ENCODE assay signal across 13 mouse cellular contexts in the genomic region with DNA sequence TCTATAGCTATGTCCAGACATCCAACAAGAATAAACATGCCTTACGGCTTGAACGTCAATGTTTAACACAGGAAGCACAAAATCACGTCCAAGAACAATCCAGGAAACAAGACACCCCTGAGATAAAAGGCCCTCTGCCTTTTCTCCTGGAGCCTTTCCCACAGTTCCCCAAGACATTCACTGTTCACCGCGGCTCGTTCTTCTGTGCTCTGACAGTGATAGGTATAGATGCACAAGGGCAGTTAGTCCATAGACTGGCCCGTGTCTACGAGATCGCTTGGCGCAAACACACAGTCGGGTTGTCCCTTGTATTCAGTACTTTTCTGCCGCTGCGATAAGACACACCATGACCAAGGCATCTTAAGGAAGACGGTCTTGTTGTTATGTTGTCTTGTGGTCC.
DNase-seq lines count a peak whose midpoint lies in the region; ATAC-seq and TF ChIP-seq lines count a peak whose summit lies in the region.
"Had no signal": no experiment of that assay in that cellular context is flagged by ENCODE, and none has a peak within 500 bp of the region (broad histone marks: within the 10 kb centered on the region; RNA-seq: fewer than 3 reads in every experiment).

No protein-coding gene starts in this region.

- H3K9ac ChIP-seq in heart, embryonic 14.5 days (ENCODE audit: low read length): no peak overlapping the region
- H3K9ac ChIP-seq in liver, embryonic 11.5 days (ENCODE audit: low read depth, low read length): no peak overlapping the region
- no peak overlapping the region for H3K9ac ChIP-seq in forebrain, embryonic 14.5 days (ENCODE audit: low read length)

- H3K9me3 ChIP-seq in heart, embryonic 14.5 days (ENCODE audit: control insufficient read depth, low read length): peaks cover under 1% of the 10 kb centered on the region; the same call in 1 of the 2 replicates
- no peaks in the 10 kb centered on the region for H3K9me3 ChIP-seq in liver, embryonic 11.5 days (ENCODE audit: control insufficient read depth, low read length)
- H3K9me3 ChIP-seq in E14TG2a.4 (ENCODE audit: low read length): no peaks in the 10 kb centered on the region
- no peaks in the 10 kb centered on the region for H3K9me3 ChIP-seq in forebrain, embryonic 14.5 days (replicated peaks; ENCODE audit: control insufficient read depth, low read length)

- DNase-seq in heart, postnatal 14 days: no peak
- no peak for DNase-seq in liver, embryonic 11.5 days (ENCODE audit: low spot score)
- no peak for DNase-seq in liver
- DNase-seq in forebrain, embryonic 14.5 days (ENCODE audit: low spot score): no peak
- DNase-seq in ovary, adult 18-20 months (ENCODE audit: low spot score): no peak
- no peak for DNase-seq in adipocyte (ENCODE audit: low spot score)
- DNase-seq: cerebellum, adult 11 months; gastrocnemius, postnatal 25 days; thymus, postnatal 25 days had no signal

- ATAC-seq in heart, embryonic 14.5 days (ENCODE audit: insufficient number of reproducible peaks, insufficient read depth, low FRiP score, low read depth): no peak
- no peak for ATAC-seq in liver, embryonic 11.5 days (replicated peaks; ENCODE audit: low FRiP score)
- ATAC-seq in forebrain, embryonic 14.5 days: peak; percentile 2; the same call in 1 of the 2 replicates

- intact Hi-C loops in heart, postnatal 14 days (cut with DNase I): no loop called here

- H3K4me1 ChIP-seq in heart, embryonic 14.5 days (ENCODE audit: control insufficient read depth in 2 of 2, insufficient read depth in 2 of 2, low read length in 2 of 2): peaks cover 29 to 57% of the 10 kb centered on the region in 2 experiments
- peaks cover 17% of the 10 kb centered on the region for H3K4me1 ChIP-seq in liver, embryonic 11.5 days (replicated peaks; ENCODE audit: control insufficient read depth, insufficient read depth, low read length)
- H3K4me1 ChIP-seq in E14TG2a.4 (replicated peaks; ENCODE audit: low read depth, low read length): peaks cover 83% of the 10 kb centered on the region
- H3K4me1 ChIP-seq in forebrain, embryonic 14.5 days (ENCODE audit: control insufficient read depth, insufficient read depth, low read length): peaks cover 16% of the 10 kb centered on the region

- peak overlapping the region; percentile 35 for H3K4me2 ChIP-seq in heart, embryonic 14.5 days (ENCODE audit: low read length)
- H3K4me2 ChIP-seq in liver, embryonic 11.5 days: peak overlapping the region; percentile 38
- H3K4me2 ChIP-seq in forebrain, embryonic 14.5 days (ENCODE audit: low read length): no peak overlapping the region

- WGBS in heart, embryonic 14.5 days: 47% methylated on average over 14 of the region's 14 CpGs
- WGBS in liver, embryonic 11.5 days: 51% methylated on average over 14 of the region's 14 CpGs
- WGBS in forebrain, embryonic 14.5 days: 73% methylated on average over 14 of the region's 14 CpGs

- peak overlapping the region; percentile 26 to 48; a peak in 3 of 4 replicates for H3K27ac ChIP-seq in heart, embryonic 14.5 days (replicated peaks in 1 of 2; ENCODE audit: control insufficient read depth in 1 of 2, insufficient read depth in 1 of 2, low read depth in 2 of 2, low read length in 2 of 2)
- no peak overlapping the region for H3K27ac ChIP-seq in liver, embryonic 11.5 days (ENCODE audit: low read depth, low read length)
- H3K27ac ChIP-seq in forebrain, embryonic 14.5 days (ENCODE audit: low read depth, low read length): peak overlapping the region; percentile 6; the same call in 1 of the 2 replicates
- H3K27ac ChIP-seq: left cerebral cortex, adult 2 months had no signal

- H3K4me3 ChIP-seq in heart, embryonic 14.5 days (ENCODE audit: control insufficient read depth in 1 of 2, insufficient read depth in 1 of 2, low read depth in 1 of 2, low read length in 2 of 2): peak overlapping the region in 1 of 2 experiments; percentile 16; a peak in 1 of 4 replicates
- H3K4me3 ChIP-seq in liver, embryonic 11.5 days (ENCODE audit: low read depth, low read length): no peak overlapping the region
- H3K4me3 ChIP-seq in E14TG2a.4 (replicated peaks; ENCODE audit: low read length): peak overlapping the region; percentile 69
- H3K4me3 ChIP-seq in forebrain, embryonic 14.5 days (ENCODE audit: low read depth, low read length): no peak overlapping the region
- H3K4me3 ChIP-seq: erythroblast, embryonic 14.5 days; left cerebral cortex, adult 2 months had no signal

- no peaks in the 10 kb centered on the region for H3K27me3 ChIP-seq in heart, embryonic 14.5 days (ENCODE audit: control insufficient read depth, insufficient read depth, low read length)
- H3K27me3 ChIP-seq in liver, embryonic 11.5 days (replicated peaks; ENCODE audit: control insufficient read depth, insufficient read depth, low read length): no peaks in the 10 kb centered on the region
- no peaks in the 10 kb centered on the region for H3K27me3 ChIP-seq in E14TG2a.4 (ENCODE audit: insufficient read depth, low read length)
- H3K27me3 ChIP-seq in forebrain, embryonic 14.5 days (replicated peaks; ENCODE audit: control insufficient read depth, insufficient read depth, low read length): no peaks in the 10 kb centered on the region

- no peaks in the 10 kb centered on the region for H3K36me3 ChIP-seq in heart, embryonic 14.5 days (ENCODE audit: control insufficient read depth, insufficient read depth, low read length)
- no peaks in the 10 kb centered on the region for H3K36me3 ChIP-seq in liver, embryonic 11.5 days (ENCODE audit: control insufficient read depth, insufficient read depth, low read length)
- no peaks in the 10 kb centered on the region for H3K36me3 ChIP-seq in E14TG2a.4 (ENCODE audit: insufficient read depth, low read length)
- no peaks in the 10 kb centered on the region for H3K36me3 ChIP-seq in forebrain, embryonic 14.5 days (ENCODE audit: control insufficient read depth, insufficient read depth, low read length)

- no peak for TF ChIP-seq CTCF in E14TG2a.4 (conservative IDR thresholded peaks at IDR 0.05; ENCODE audit: low read length)
